Mouse (Mus musculus) liver, embryonic 11.5 days (tissue): ENCODE measurements around the gene Tm4sf4. TPM values are rescaled to one million over a fixed set of nuclear protein-coding genes. Genes with fewer than 3 reads are reported as not detected.
A peak's percentile ranks its signal among the peaks of the same experiment; 100 is the strongest.

Experiments used
- ATAC-seq: fragments of 200-750 bp; cut with Nextera tagmentation; replicated peaks from 2 replicates; pipeline ENCODE4 v1.8.0; 2017; ENCODE audit warnings: moderate number of reproducible peaks, mild to moderate bottlenecking, moderate TSS enrichment, moderate library complexity; ENCODE audit not compliant: low FRiP score
- DNase-seq: peaks from one replicate; pipeline ENCODE4 v3.0.0-alpha.2; 2017; ENCODE audit warnings: low spot score
- H3K27ac ChIP-seq: fragments of 300-500 bp; sonication (generic); 2 replicates; pipeline ENCODE4 v1.5.1; 2014; ENCODE audit warnings: mild to moderate bottlenecking, low read depth, low read length, control low read depth
- H3K27me3 ChIP-seq: fragments of 300-500 bp; sonication (generic); replicated peaks from 2 replicates; pipeline ENCODE4 v1.6.1; 2014; ENCODE audit warnings: low read length, mixed read lengths; ENCODE audit not compliant: control insufficient read depth, insufficient read depth
- H3K36me3 ChIP-seq: fragments of 300-500 bp; sonication (generic); 2 replicates; pipeline ENCODE4 v1.6.1; 2014; ENCODE audit warnings: mild to moderate bottlenecking, low read length, moderate library complexity, mixed read lengths; ENCODE audit not compliant: control insufficient read depth, insufficient read depth
- H3K4me1 ChIP-seq: fragments of 300-500 bp; sonication (generic); replicated peaks from 2 replicates; pipeline ENCODE4 v1.6.1; 2014; ENCODE audit warnings: low read length, mixed read lengths; ENCODE audit not compliant: control insufficient read depth, insufficient read depth
- H3K4me2 ChIP-seq: fragments of 300-500 bp; sonication (generic); 2 replicates; pipeline ENCODE4 v1.6.1; 2014; ENCODE audit warnings: mild to moderate bottlenecking, control low read depth, moderate library complexity
- H3K4me3 ChIP-seq: fragments of 300-500 bp; sonication (generic); 2 replicates; pipeline ENCODE4 v1.5.1; 2014; ENCODE audit warnings: low read depth, low read length, control low read depth
- H3K9ac ChIP-seq: fragments of 300-500 bp; sonication (generic); 2 replicates; pipeline ENCODE4 v1.6.1; 2014; ENCODE audit warnings: low read depth, low read length, control low read depth
- H3K9me3 ChIP-seq: fragments of 300-500 bp; sonication (generic); 2 replicates; pipeline ENCODE4 v1.6.1; 2016; ENCODE audit warnings: low read length, inconsistent platforms, mixed read lengths; ENCODE audit not compliant: control insufficient read depth
- WGBS: fragments of 180-500 bp; shearing (Covaris S2); extraction: QIAGEN DNeasy Blood & Tissue Kit; methylation state at CpG from one replicate; pipeline ENCODE4 v1.1.7; 2014; 5-methylcytosine and 5-hydroxymethylcytosine counted together
- polyA plus RNA-seq: library from polyadenylated mRNA; unstranded; fragments of >200 nt; fragmentation: Nextera tagmentation; extraction: Ambion mirVana; gene quantifications from 2 replicates; pipeline ENCODE4 v1.2.1, GENCODE M21; 2014

Gene Tm4sf4
- polyA plus RNA-seq, 1 experiment from 2014 or later, result 15.8 TPM

- Histone ChIP-seq H3K4me2 (no peak overlapping the region), H3K36me3 (no peaks in the 10 kb centered on the region), H3K4me1 (no peaks in the 10 kb centered on the region), H3K9me3 (no peaks in the 10 kb centered on the region), H3K27me3 (no peaks in the 10 kb centered on the region), H3K4me3 (no peak overlapping the region), H3K27ac (no peak overlapping the region), H3K9ac (no peak overlapping the region)
- 35% methylated on average over 5 of the region's 5 CpGs for WGBS
- ATAC-seq, result no peak; the same call in 1 of the 2 replicates
- no peak for DNase-seq
Measured at GRCm38 (mm10) chr3:57428682-57429464, 3.8 kb downstream of the Tm4sf4 start.

GRCm38 (mm10) chr3:57429486-57429885, 4.4 kb downstream of the Tm4sf4 start:
- Histone ChIP-seq H3K4me2 (no peak overlapping the region), H3K9ac (no peak overlapping the region), H3K4me1 (no peaks in the 10 kb centered on the region), H3K36me3 (no peaks in the 10 kb centered on the region), H3K9me3 (no peaks in the 10 kb centered on the region), H3K27me3 (no peaks in the 10 kb centered on the region), H3K27ac (no peak overlapping the region), H3K4me3 (no peak overlapping the region)
- no peak; the same call in 1 of the 2 replicates for ATAC-seq
- WGBS, result 54% methylated on average over 4 of the region's 4 CpGs
- DNase-seq, result no peak

- Histone ChIP-seq H3K9me3 (no peaks in the 10 kb centered on the region), H3K4me3 (no peak overlapping the region), H3K9ac (no peak overlapping the region), H3K4me1 (no peaks in the 10 kb centered on the region), H3K27ac (no peak overlapping the region), H3K36me3 (no peaks in the 10 kb centered on the region), H3K27me3 (no peaks in the 10 kb centered on the region), H3K4me2 (no peak overlapping the region)
- ATAC-seq, result no peak
- no peak for DNase-seq
- WGBS, result 75% methylated on average over 3 of the region's 3 CpGs
Measured at GRCm38 (mm10) chr3:57431706-57432105, 6.6 kb downstream of the Tm4sf4 start.

- Histone ChIP-seq H3K27ac (no peak overlapping the region), H3K36me3 (no peaks in the 10 kb centered on the region), H3K4me1 (no peaks in the 10 kb centered on the region), H3K4me2 (no peak overlapping the region), H3K9me3 (no peaks in the 10 kb centered on the region), H3K27me3 (no peaks in the 10 kb centered on the region), H3K9ac (no peak overlapping the region), H3K4me3 (no peak overlapping the region)
- DNase-seq (no peak), ATAC-seq (peak; percentile 62)
- 48% methylated on average over 8 of the region's 8 CpGs for WGBS
Measured at GRCm38 (mm10) chr3:57435364-57435763, 10.2 kb downstream of the Tm4sf4 start.

GRCm38 (mm10) chr3:57440956-57441355, 15.8 kb downstream of the Tm4sf4 start:
- Histone ChIP-seq H3K4me3 (no peak overlapping the region), H3K4me1 (no peaks in the 10 kb centered on the region), H3K9me3 (no peaks in the 10 kb centered on the region), H3K27me3 (no peaks in the 10 kb centered on the region), H3K9ac (no peak overlapping the region), H3K4me2 (no peak overlapping the region), H3K27ac (no peak overlapping the region), H3K36me3 (no peaks in the 10 kb centered on the region)
- ATAC-seq (no peak), DNase-seq (no peak)
- 63% methylated on average over 3 of the region's 3 CpGs for WGBS

- Histone ChIP-seq H3K9ac (no peak overlapping the region), H3K27ac (no peak overlapping the region), H3K36me3 (no peaks in the 10 kb centered on the region), H3K9me3 (no peaks in the 10 kb centered on the region), H3K4me3 (no peak overlapping the region), H3K4me2 (no peak overlapping the region), H3K27me3 (no peaks in the 10 kb centered on the region), H3K4me1 (no peaks in the 10 kb centered on the region)
- DNase-seq (no peak), ATAC-seq (no peak)
- 65% methylated on average over 3 of the region's 3 CpGs for WGBS
Measured at GRCm38 (mm10) chr3:57445706-57446105, 20.6 kb downstream of the Tm4sf4 start.

- H3K9ac ChIP-seq, result no peak overlapping the region
- H3K4me1 ChIP-seq, result no peaks in the 10 kb centered on the region
- H3K4me3 ChIP-seq, result no peak overlapping the region
- H3K27me3 ChIP-seq, result no peaks in the 10 kb centered on the region
- 44% methylated on average over 1 of the region's 1 CpGs for WGBS
- H3K4me2 ChIP-seq, result no peak overlapping the region
- no peak overlapping the region for H3K27ac ChIP-seq
- H3K36me3 ChIP-seq, result no peaks in the 10 kb centered on the region
- no peaks in the 10 kb centered on the region for H3K9me3 ChIP-seq
- no peak for DNase-seq
- no peak for ATAC-seq
Measured at GRCm38 (mm10) chr3:57447889-57448288, 22.8 kb downstream of the Tm4sf4 start.

GRCm38 (mm10) chr3:57448445-57448844, 23.3 kb downstream of the Tm4sf4 start:
- Histone ChIP-seq H3K36me3 (no peaks in the 10 kb centered on the region), H3K27me3 (no peaks in the 10 kb centered on the region), H3K4me3 (no peak overlapping the region), H3K4me2 (no peak overlapping the region), H3K4me1 (no peaks in the 10 kb centered on the region), H3K27ac (no peak overlapping the region), H3K9ac (no peak overlapping the region), H3K9me3 (no peaks in the 10 kb centered on the region)
- ATAC-seq (no peak; the same call in 1 of the 2 replicates), DNase-seq (no peak)
- WGBS, result 30% methylated on average over 5 of the region's 5 CpGs

- Histone ChIP-seq H3K27me3 (no peaks in the 10 kb centered on the region), H3K4me1 (no peaks in the 10 kb centered on the region), H3K27ac (no peak overlapping the region), H3K9me3 (no peaks in the 10 kb centered on the region), H3K4me2 (no peak overlapping the region), H3K4me3 (no peak overlapping the region), H3K9ac (no peak overlapping the region), H3K36me3 (no peaks in the 10 kb centered on the region; the same call in 1 of the 2 replicates)
- DNase-seq (no peak), ATAC-seq (no peak)
- WGBS, result 66% methylated on average over 11 of the region's 11 CpGs
Measured at GRCm38 (mm10) chr3:57458652-57459051, 33.5 kb downstream of the Tm4sf4 start.
